In genomic region chr2:113462811-113463210, GRCm38 (mm10) we compare ENCODE assay signal across 22 mouse cellular contexts.
"Had no signal": no experiment of that assay in that cellular context is flagged by ENCODE, and none has a peak within 500 bp of the region (broad histone marks: within the 10 kb centered on the region; RNA-seq: fewer than 3 reads in every experiment).

No protein-coding gene starts in this region.

- DNase-seq: heart, postnatal 10 days; heart, postnatal 14 days; heart, postnatal 36 days; heart, postnatal 4 days; kidney, adult 11 months; kidney, adult 18-20 months; kidney, adult 2 months; kidney, adult 8-10 months; kidney, adult 9 months; kidney, postnatal 10 days; kidney, postnatal 14 days; kidney, postnatal 25 days; kidney, postnatal 36 days; kidney, postnatal 4 days; layer of hippocampus, adult 9-11 months; layer of hippocampus, postnatal 36 days had no signal

- ATAC-seq: hindbrain, embryonic 16.5 days; hindbrain, postnatal 0 days; inflammation-experienced regulatory T-cells, adult 6 months; intestine, embryonic 15.5 days; intestine, embryonic 16.5 days; intestine, postnatal 0 days had no signal
